Mouse (Mus musculus) effector memory CD4-positive, alpha-beta T cell, adult 5 months (primary cell): ENCODE results near the gene Xlr5b. TPM values are rescaled to one million over a fixed set of nuclear protein-coding genes. Genes with fewer than 3 reads are reported as not detected.

ENCODE experiments used
- polyA plus RNA-seq: library from polyadenylated mRNA; unstranded; fragments of 100-300 nt; shearing (Covaris generic); gene quantifications from one replicate; pipeline ENCODE4 v1.2.1, GENCODE M21; 2017

Xlr5b gene
- polyA plus RNA-seq: not detected

DNA sequence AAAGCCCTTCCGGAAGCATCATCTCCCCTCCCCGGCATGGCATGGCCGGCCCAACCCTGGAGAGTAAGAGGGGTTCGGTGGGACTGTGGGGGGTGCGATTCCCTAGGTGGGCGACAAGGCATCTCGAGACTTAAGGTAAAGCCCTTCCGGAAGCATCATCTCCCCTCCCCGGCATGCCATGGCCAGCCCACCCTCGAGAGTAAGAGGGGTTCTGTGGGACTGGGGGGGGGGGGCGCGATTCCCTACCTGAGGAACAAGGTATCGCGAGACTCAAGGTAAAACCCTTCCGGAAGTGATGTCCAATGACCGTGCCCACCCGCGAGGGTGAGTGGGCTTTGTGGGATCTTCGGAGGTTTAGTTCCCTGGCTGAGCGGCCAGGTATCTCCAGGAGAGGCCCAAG, at the start of gene Xlr5b:
Gene Xlr5b (plus strand): TSS at position 301 of the 400 bp plus-strand sequence.

DNA sequence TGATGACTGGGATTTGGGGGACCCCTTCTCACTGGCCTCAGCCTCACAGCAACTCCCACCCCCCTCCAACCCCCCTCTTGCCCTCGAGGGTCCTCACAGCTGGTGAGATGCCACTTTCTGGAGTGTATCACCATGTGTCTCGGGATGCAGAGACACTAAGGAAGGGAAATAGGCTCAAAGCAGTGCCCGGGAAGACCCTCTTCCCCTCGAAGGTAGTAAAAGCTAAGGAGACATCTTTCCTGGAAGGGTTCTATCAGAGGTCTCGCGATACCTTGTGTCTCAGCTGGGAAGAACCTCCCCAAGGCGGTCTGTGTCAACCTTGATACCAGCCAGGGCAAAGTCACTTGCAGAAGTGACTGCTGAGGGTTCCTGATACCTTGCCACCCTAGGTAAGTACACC, 31.8 kb upstream of the Xlr5b start, which contains the start of gene Gm14685:
Gene Gm14685 (plus strand): TSS at position 301 of the 400 bp plus-strand sequence.

DNA sequence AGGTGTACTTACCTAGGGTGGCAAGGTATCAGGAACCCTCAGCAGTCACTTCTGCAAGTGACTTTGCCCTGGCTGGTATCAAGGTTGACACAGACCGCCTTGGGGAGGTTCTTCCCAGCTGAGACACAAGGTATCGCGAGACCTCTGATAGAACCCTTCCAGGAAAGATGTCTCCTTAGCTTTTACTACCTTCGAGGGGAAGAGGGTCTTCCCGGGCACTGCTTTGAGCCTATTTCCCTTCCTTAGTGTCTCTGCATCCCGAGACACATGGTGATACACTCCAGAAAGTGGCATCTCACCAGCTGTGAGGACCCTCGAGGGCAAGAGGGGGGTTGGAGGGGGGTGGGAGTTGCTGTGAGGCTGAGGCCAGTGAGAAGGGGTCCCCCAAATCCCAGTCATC, 754 bp downstream of the Xlr5b start, which contains the start of gene DXBay18:
Gene DXBay18 (minus strand): TSS at position 101 of the 400 bp plus-strand sequence.

DNA sequence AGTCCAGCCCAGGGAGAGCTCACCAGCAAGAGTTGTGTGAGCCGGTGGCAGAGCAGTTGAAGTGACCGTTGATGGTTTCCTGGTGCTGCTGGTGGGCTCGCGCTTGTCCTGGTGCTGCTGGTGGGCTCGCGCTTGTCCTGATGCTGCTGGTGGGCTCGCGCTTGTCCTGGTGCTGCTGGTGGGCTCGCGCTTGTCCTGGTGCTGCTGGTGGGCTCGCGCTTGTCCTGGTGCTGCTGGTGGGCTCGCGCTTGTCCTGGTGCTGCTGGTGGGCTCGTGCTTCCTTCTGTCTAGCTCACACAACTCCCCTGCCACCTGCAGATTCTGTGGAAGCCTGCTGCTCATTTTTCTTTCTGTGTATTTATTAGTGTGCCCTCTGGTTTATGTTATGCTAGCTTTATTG, 28.3 kb downstream of the Xlr5b start, which contains the start of gene Spin2d:
Gene Spin2d (minus strand): TSS at position 101 of the 400 bp plus-strand sequence.

DNA sequence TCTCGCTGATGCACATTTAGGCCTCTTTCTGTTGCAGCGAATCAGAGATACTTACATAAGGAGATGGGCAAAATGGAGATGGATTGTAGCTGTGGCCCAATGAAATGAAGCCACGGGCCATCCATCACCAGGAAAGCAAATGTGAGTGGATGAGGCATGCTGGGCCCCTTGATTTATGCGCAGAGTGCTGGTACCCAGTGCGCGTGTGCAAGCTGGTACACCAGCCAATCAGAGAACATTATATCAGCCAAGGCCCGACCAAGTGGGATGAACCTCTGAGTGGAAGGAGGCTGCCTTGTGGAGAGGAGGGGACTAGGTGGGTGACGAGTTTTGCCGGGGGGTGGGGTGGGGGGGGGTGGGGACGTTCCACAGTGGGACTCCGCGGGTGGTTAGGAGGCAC, 43.3 kb downstream of the Xlr5b start, which contains the start of gene Xlr3b:
Gene Xlr3b (plus strand): TSS at position 274 of the 400 bp plus-strand sequence.

Other genes starting within 250 kb of the Xlr5b start
- gene Cetn2, start 230.4 kb upstream of the Xlr5b start, polyA plus RNA-seq: 74.1 TPM
- gene Nsdhl, start 230.2 kb upstream of the Xlr5b start, polyA plus RNA-seq: 14.8 TPM
- not detected for gene Zfp185, start 161.5 kb upstream of the Xlr5b start, polyA plus RNA-seq
- gene Pnma5, start 111.7 kb upstream of the Xlr5b start, polyA plus RNA-seq: not detected
- gene Pnma3, start 84.0 kb upstream of the Xlr5b start, polyA plus RNA-seq: not detected
- 72.5 TPM for gene Xlr4a, start 66.3 kb upstream of the Xlr5b start, polyA plus RNA-seq
- 3.0 TPM for gene Xlr3a, start 51.7 kb upstream of the Xlr5b start, polyA plus RNA-seq
- 0.39 TPM for gene Gm14685, start 31.7 kb upstream of the Xlr5b start, polyA plus RNA-seq
- not detected for gene DXBay18, start 654 bp downstream of the Xlr5b start, polyA plus RNA-seq
- gene Spin2d, start 28.2 kb downstream of the Xlr5b start, polyA plus RNA-seq: not detected
- gene Xlr3b, start 43.4 kb downstream of the Xlr5b start, polyA plus RNA-seq: 33.5 TPM
- gene Xlr4b, start 65.5 kb downstream of the Xlr5b start, polyA plus RNA-seq: 155 TPM
- 15.8 TPM for gene F8a, start 79.5 kb downstream of the Xlr5b start, polyA plus RNA-seq
- 66.2 TPM for gene Xlr4c, start 94.3 kb downstream of the Xlr5b start, polyA plus RNA-seq
- gene Xlr3c, start 116.6 kb downstream of the Xlr5b start, polyA plus RNA-seq: not detected
- gene Xlr5a, start 144.2 kb downstream of the Xlr5b start, polyA plus RNA-seq: not detected
- not detected for gene Xlr5c, start 144.2 kb downstream of the Xlr5b start, polyA plus RNA-seq
- gene Gm45015, start 188.0 kb downstream of the Xlr5b start, polyA plus RNA-seq: not detected
- 12.1 TPM for gene Zfp275, start 193.8 kb downstream of the Xlr5b start, polyA plus RNA-seq
- gene Gm18336, start 249.9 kb downstream of the Xlr5b start, polyA plus RNA-seq: not detected